Mouse (Mus musculus): ENCODE measurements at regions not wholly inside any gene's neighbourhood (a gene's known extent, or its start where the extent isn't known, plus 50 kb on each side); places are given as distances from the start of the nearest gene placed in this dataset.

GRCm38 (mm10) chr11:44001843-44002589, 101.0 kb upstream of the Adra1b start:
- Histone ChIP-seq H3K4me2 (ENCODE audit: low read length) (no peak overlapping the region), H3K4me1 (ENCODE audit: control insufficient read depth in 2 of 2, insufficient read depth in 2 of 2, low read length in 2 of 2) (no peaks in the 10 kb centered on the region), H3K9ac (ENCODE audit: low read length) (no peak overlapping the region), H3K27me3 (ENCODE audit: control insufficient read depth, insufficient read depth, low read length) (no peaks in the 10 kb centered on the region), H3K36me3 (ENCODE audit: control insufficient read depth, insufficient read depth, low read length) (no peaks in the 10 kb centered on the region), H3K9me3 (ENCODE audit: control insufficient read depth, low read length) (no peaks in the 10 kb centered on the region), H3K27ac (replicated peaks in 1 of 2; ENCODE audit: control insufficient read depth in 1 of 2, insufficient read depth in 1 of 2, low read depth in 2 of 2, low read length in 2 of 2) (no peak overlapping the region), H3K4me3 (ENCODE audit: control insufficient read depth in 1 of 2, insufficient read depth in 1 of 2, low read depth in 1 of 2, low read length in 2 of 2) (no peak overlapping the region)
- WGBS: 82% methylated on average over 7 of the region's 7 CpGs
- ATAC-seq (ENCODE audit: insufficient number of reproducible peaks, insufficient read depth, low FRiP score, low read depth): no peak

- Histone ChIP-seq H3K4me2 (ENCODE audit: low read length) (no peak overlapping the region), H3K9me3 (ENCODE audit: control insufficient read depth, low read length) (no peaks in the 10 kb centered on the region), H3K4me3 (ENCODE audit: control insufficient read depth in 1 of 2, insufficient read depth in 1 of 2, low read depth in 1 of 2, low read length in 2 of 2) (no peak overlapping the region), H3K27ac (replicated peaks in 1 of 2; ENCODE audit: control insufficient read depth in 1 of 2, insufficient read depth in 1 of 2, low read depth in 2 of 2, low read length in 2 of 2) (no peak overlapping the region), H3K36me3 (ENCODE audit: control insufficient read depth, insufficient read depth, low read length) (no peaks in the 10 kb centered on the region), H3K9ac (ENCODE audit: low read length) (no peak overlapping the region), H3K27me3 (ENCODE audit: control insufficient read depth, insufficient read depth, low read length) (no peaks in the 10 kb centered on the region), H3K4me1 (ENCODE audit: control insufficient read depth in 2 of 2, insufficient read depth in 2 of 2, low read length in 2 of 2) (no peaks in the 10 kb centered on the region)
- no peak for ATAC-seq (ENCODE audit: insufficient number of reproducible peaks, insufficient read depth, low FRiP score, low read depth)
- WGBS: 62% methylated on average over 6 of the region's 6 CpGs
Observed at GRCm38 (mm10) chr11:44002716-44003522, 101.9 kb upstream of the Adra1b start.

- ATAC-seq (ENCODE audit: insufficient number of reproducible peaks, insufficient read depth, low FRiP score, low read depth): no peak
Observed at GRCm38 (mm10) chr11:44007526-44008040, 106.6 kb upstream of the Adra1b start.

GRCm38 (mm10) chr11:44012314-44012713, 111.3 kb upstream of the Adra1b start:
- no peak overlapping the region for H3K27ac ChIP-seq (replicated peaks in 1 of 2; ENCODE audit: control insufficient read depth in 1 of 2, insufficient read depth in 1 of 2, low read depth in 2 of 2, low read length in 2 of 2)
- no peak for ATAC-seq (ENCODE audit: insufficient number of reproducible peaks, insufficient read depth, low FRiP score, low read depth)
- 71% methylated on average over 5 of the region's 5 CpGs for WGBS
- H3K4me3 ChIP-seq (ENCODE audit: control insufficient read depth in 1 of 2, insufficient read depth in 1 of 2, low read depth in 1 of 2, low read length in 2 of 2): no peak overlapping the region
- no peak overlapping the region for H3K9ac ChIP-seq (ENCODE audit: low read length)
- H3K36me3 ChIP-seq (ENCODE audit: control insufficient read depth, insufficient read depth, low read length): no peaks in the 10 kb centered on the region
- H3K9me3 ChIP-seq (ENCODE audit: control insufficient read depth, low read length): no peaks in the 10 kb centered on the region
- no peak overlapping the region for H3K4me2 ChIP-seq (ENCODE audit: low read length)
- no peaks in the 10 kb centered on the region for H3K27me3 ChIP-seq (ENCODE audit: control insufficient read depth, insufficient read depth, low read length)
- no peaks in the 10 kb centered on the region for H3K4me1 ChIP-seq (ENCODE audit: control insufficient read depth in 2 of 2, insufficient read depth in 2 of 2, low read length in 2 of 2)

More at GRCm38 (mm10) chr11:44007526-44008040, 106.6 kb upstream of the Adra1b start:
- no peaks in the 10 kb centered on the region for H3K36me3 ChIP-seq (ENCODE audit: control insufficient read depth, insufficient read depth, low read length)
- H3K9me3 ChIP-seq (ENCODE audit: control insufficient read depth, low read length): no peaks in the 10 kb centered on the region
- H3K4me3 ChIP-seq (ENCODE audit: control insufficient read depth in 1 of 2, insufficient read depth in 1 of 2, low read depth in 1 of 2, low read length in 2 of 2): no peak overlapping the region
- no peak overlapping the region for H3K9ac ChIP-seq (ENCODE audit: low read length)
- no peaks in the 10 kb centered on the region for H3K27me3 ChIP-seq (ENCODE audit: control insufficient read depth, insufficient read depth, low read length)
- no peak overlapping the region for H3K27ac ChIP-seq (replicated peaks in 1 of 2; ENCODE audit: control insufficient read depth in 1 of 2, insufficient read depth in 1 of 2, low read depth in 2 of 2, low read length in 2 of 2)
- H3K4me1 ChIP-seq (ENCODE audit: control insufficient read depth in 2 of 2, insufficient read depth in 2 of 2, low read length in 2 of 2): no peaks in the 10 kb centered on the region
- 72% methylated on average over 5 of the region's 5 CpGs for WGBS
- no peak overlapping the region for H3K4me2 ChIP-seq (ENCODE audit: low read length)

GRCm38 (mm10) chr11:44013841-44014240, 112.8 kb upstream of the Adra1b start:
- Histone ChIP-seq H3K4me3 (ENCODE audit: control insufficient read depth in 1 of 2, insufficient read depth in 1 of 2, low read depth in 1 of 2, low read length in 2 of 2) (no peak overlapping the region), H3K9me3 (ENCODE audit: control insufficient read depth, low read length) (no peaks in the 10 kb centered on the region), H3K27me3 (ENCODE audit: control insufficient read depth, insufficient read depth, low read length) (no peaks in the 10 kb centered on the region), H3K4me1 (ENCODE audit: control insufficient read depth in 2 of 2, insufficient read depth in 2 of 2, low read length in 2 of 2) (no peaks in the 10 kb centered on the region), H3K27ac (replicated peaks in 1 of 2; ENCODE audit: control insufficient read depth in 1 of 2, insufficient read depth in 1 of 2, low read depth in 2 of 2, low read length in 2 of 2) (no peak overlapping the region), H3K4me2 (ENCODE audit: low read length) (no peak overlapping the region), H3K36me3 (ENCODE audit: control insufficient read depth, insufficient read depth, low read length) (no peaks in the 10 kb centered on the region), H3K9ac (ENCODE audit: low read length) (no peak overlapping the region)
- WGBS: 52% methylated on average over 1 of the region's 1 CpGs
- ATAC-seq (ENCODE audit: insufficient number of reproducible peaks, insufficient read depth, low FRiP score, low read depth): no peak

- Histone ChIP-seq H3K36me3 (ENCODE audit: control insufficient read depth, insufficient read depth, low read length) (no peaks in the 10 kb centered on the region), H3K4me2 (ENCODE audit: low read length) (no peak overlapping the region)
- WGBS: 62% methylated on average over 4 of the region's 4 CpGs
Observed at GRCm38 (mm10) chr11:44021638-44022037, 120.6 kb upstream of the Adra1b start.

GRCm38 (mm10) chr11:44027046-44027445, 126.0 kb upstream of the Adra1b start:
- H3K4me3 ChIP-seq (ENCODE audit: control insufficient read depth in 1 of 2, insufficient read depth in 1 of 2, low read depth in 1 of 2, low read length in 2 of 2): no peak overlapping the region
- no peaks in the 10 kb centered on the region for H3K9me3 ChIP-seq (ENCODE audit: control insufficient read depth, low read length)
- no peaks in the 10 kb centered on the region for H3K27me3 ChIP-seq (ENCODE audit: control insufficient read depth, insufficient read depth, low read length)
- H3K4me2 ChIP-seq (ENCODE audit: low read length): no peak overlapping the region
- H3K9ac ChIP-seq (ENCODE audit: low read length): no peak overlapping the region
- no peak for ATAC-seq (ENCODE audit: insufficient number of reproducible peaks, insufficient read depth, low FRiP score, low read depth)
- H3K4me1 ChIP-seq (ENCODE audit: control insufficient read depth in 2 of 2, insufficient read depth in 2 of 2, low read length in 2 of 2): no peaks in the 10 kb centered on the region
- WGBS: 36% methylated on average over 3 of the region's 3 CpGs
- no peaks in the 10 kb centered on the region for H3K36me3 ChIP-seq (ENCODE audit: control insufficient read depth, insufficient read depth, low read length)
- no peak overlapping the region for H3K27ac ChIP-seq (replicated peaks in 1 of 2; ENCODE audit: control insufficient read depth in 1 of 2, insufficient read depth in 1 of 2, low read depth in 2 of 2, low read length in 2 of 2)

More at GRCm38 (mm10) chr11:44021638-44022037, 120.6 kb upstream of the Adra1b start:
- H3K9me3 ChIP-seq (ENCODE audit: control insufficient read depth, low read length): no peaks in the 10 kb centered on the region
- H3K27ac ChIP-seq (replicated peaks in 1 of 2; ENCODE audit: control insufficient read depth in 1 of 2, insufficient read depth in 1 of 2, low read depth in 2 of 2, low read length in 2 of 2): no peak overlapping the region
- H3K9ac ChIP-seq (ENCODE audit: low read length): no peak overlapping the region
- ATAC-seq (ENCODE audit: insufficient number of reproducible peaks, insufficient read depth, low FRiP score, low read depth): no peak
- no peaks in the 10 kb centered on the region for H3K27me3 ChIP-seq (ENCODE audit: control insufficient read depth, insufficient read depth, low read length)
- no peak overlapping the region for H3K4me3 ChIP-seq (ENCODE audit: control insufficient read depth in 1 of 2, insufficient read depth in 1 of 2, low read depth in 1 of 2, low read length in 2 of 2)
- no peaks in the 10 kb centered on the region for H3K4me1 ChIP-seq (ENCODE audit: control insufficient read depth in 2 of 2, insufficient read depth in 2 of 2, low read length in 2 of 2)

All from heart, embryonic 14.5 days (tissue).